In genomic region chr3:119949041-119949470, GRCm38 (mm10) we compare ENCODE assay signal across 7 mouse cellular contexts.
DNase-seq lines count a peak whose midpoint lies in the region; ATAC-seq and TF ChIP-seq lines count a peak whose summit lies in the region.

No protein-coding gene starts in this region.

- no peak for TF ChIP-seq CTCF in thymus, adult 2 months (IDR thresholded peaks at IDR 0.05; ENCODE audit: borderline replicate concordance, control insufficient read depth, extremely low read depth, insufficient read depth, low read length, poor library complexity)

- DNase-seq in brain, adult 2 months (ENCODE audit: low read depth, low spot score): peak; percentile 33
- DNase-seq in embryonic facial prominence, embryonic 11.5 days (ENCODE audit: low spot score): peak; percentile 29
- DNase-seq in heart, postnatal 14 days: peak; percentile 5 to 13
- DNase-seq in kidney, postnatal 4 days: peak; percentile 88 to 93
- peak; percentile 83 for DNase-seq in lung, postnatal 10 days
- DNase-seq in right cerebral cortex, postnatal 4 days: peak; percentile 51
- no peak for DNase-seq in thymus, adult 2 months

- no peak overlapping the region for H3K9ac ChIP-seq in embryonic facial prominence, embryonic 11.5 days (replicated peaks; ENCODE audit: low read length)

- no peaks in the 10 kb centered on the region for H3K27me3 ChIP-seq in embryonic facial prominence, embryonic 11.5 days (ENCODE audit: control insufficient read depth, insufficient read depth, low read length)
- no peaks in the 10 kb centered on the region for H3K27me3 ChIP-seq in thymus, adult 2 months (ENCODE audit: control insufficient read depth, insufficient read depth, low read length)

- H3K36me3 ChIP-seq in embryonic facial prominence, embryonic 11.5 days (replicated peaks; ENCODE audit: control insufficient read depth, insufficient read depth, low read depth, low read length): no peaks in the 10 kb centered on the region
- H3K36me3 ChIP-seq in thymus, adult 2 months (ENCODE audit: control insufficient read depth, insufficient read depth, low read length): no peaks in the 10 kb centered on the region

- 0 out of 2 replicates have a peak overlapping the region, but pooled peaks have one; percentile 26 for H3K4me2 ChIP-seq in embryonic facial prominence, embryonic 11.5 days (ENCODE audit: low read depth, low read length)

- ATAC-seq in embryonic facial prominence, embryonic 11.5 days (replicated peaks; ENCODE audit: insufficient number of reproducible peaks, low FRiP score, low TSS enrichment, low read depth): no peak

- no peaks in the 10 kb centered on the region for H3K4me1 ChIP-seq in embryonic facial prominence, embryonic 11.5 days (ENCODE audit: control insufficient read depth, insufficient read depth, low read length)
- no peaks in the 10 kb centered on the region for H3K4me1 ChIP-seq in thymus, adult 2 months (replicated peaks; ENCODE audit: control insufficient read depth, insufficient read depth, low read length)

- H3K27ac ChIP-seq in embryonic facial prominence, embryonic 11.5 days (replicated peaks; ENCODE audit: low read depth, low read length): no peak overlapping the region
- H3K27ac ChIP-seq in thymus, adult 2 months (ENCODE audit: control insufficient read depth, insufficient read depth, low read length): no peak overlapping the region

- no peak for TF ChIP-seq POLR2A in thymus, adult 2 months (IDR thresholded peaks at IDR 0.05; ENCODE audit: control insufficient read depth, extremely low read depth, insufficient read depth, low read length, poor library complexity)

- intact Hi-C loops in heart, postnatal 14 days (cut with DNase I): no loop called here

- H3K4me3 ChIP-seq in embryonic facial prominence, embryonic 11.5 days (ENCODE audit: low read depth, low read length): no peak overlapping the region
- no peak overlapping the region for H3K4me3 ChIP-seq in thymus, adult 2 months (ENCODE audit: control insufficient read depth, insufficient read depth, low read length)

- no peaks in the 10 kb centered on the region for H3K9me3 ChIP-seq in embryonic facial prominence, embryonic 11.5 days (replicated peaks; ENCODE audit: control insufficient read depth, low read length)

- WGBS in embryonic facial prominence, embryonic 11.5 days: 45% methylated on average over 17 of the region's 17 CpGs
- 72% methylated on average over 17 of the region's 17 CpGs for WGBS in thymus, adult 2 months
